Mouse (Mus musculus) neutrophil, adult 5-6 weeks (primary cell): ENCODE data around the gene Gm5460. TPM values are rescaled to one million over a fixed set of nuclear protein-coding genes. Genes with fewer than 3 reads are reported as not detected.

Experiments used
- ATAC-seq: fragments of 151-379, 151-347 bp; 2 replicates; pipeline ENCODE4 v1.8.0; 2017; ENCODE audit warnings: mild to moderate bottlenecking, moderate TSS enrichment; ENCODE audit not compliant: insufficient number of reproducible peaks, poor library complexity, low FRiP score, severe bottlenecking; ENCODE audit errors: extremely low read depth
- total RNA-seq: library from RNA; stranded (forward); fragments of 200-1000 nt; gene quantifications from 2 replicates; pipeline ENCODE4 v1.2.3, GENCODE M21; 2017

The Gm5460 gene
- total RNA-seq, 1 experiment from 2014 or later = not detected

- no peak for ATAC-seq
Observed at GRCm38 (mm10) chr14:34050101-34050779, 33.7 kb downstream of the Gm5460 start.

- ATAC-seq = no peak
Observed at GRCm38 (mm10) chr14:34052516-34052915, 36.0 kb downstream of the Gm5460 start, which contains the start of gene Antxrl. Antxrl (plus strand) TSS chr14:34052707.

- ATAC-seq = no peak
Observed at GRCm38 (mm10) chr14:34071665-34072064, 55.1 kb downstream of the Gm5460 start.

- no peak for ATAC-seq
Observed at GRCm38 (mm10) chr14:34075346-34075745, 58.8 kb downstream of the Gm5460 start.

GRCm38 (mm10) chr14:34077222-34077621, 60.7 kb downstream of the Gm5460 start:
- ATAC-seq = no peak

- no peak for ATAC-seq
Observed at GRCm38 (mm10) chr14:34078293-34078692, 61.7 kb downstream of the Gm5460 start.

- no peak for ATAC-seq
Observed at GRCm38 (mm10) chr14:34080321-34080997, 63.9 kb downstream of the Gm5460 start.

GRCm38 (mm10) chr14:34085731-34086130, 69.2 kb downstream of the Gm5460 start, which contains the start of gene Anxa8:
Anxa8 (plus strand) TSS chr14:34085981.
- ATAC-seq = no peak

GRCm38 (mm10) chr14:34086806-34087205, 70.2 kb downstream of the Gm5460 start:
- ATAC-seq = no peak

- ATAC-seq = no peak
Observed at GRCm38 (mm10) chr14:34087856-34088398, 71.4 kb downstream of the Gm5460 start.

GRCm38 (mm10) chr14:34089796-34090195, 73.2 kb downstream of the Gm5460 start:
- ATAC-seq = no peak

GRCm38 (mm10) chr14:34091475-34091874, 74.9 kb downstream of the Gm5460 start:
- ATAC-seq = no peak

GRCm38 (mm10) chr14:34092856-34093255, 76.3 kb downstream of the Gm5460 start:
- ATAC-seq = no peak

- no peak for ATAC-seq
Observed at GRCm38 (mm10) chr14:34096161-34096560, 79.6 kb downstream of the Gm5460 start.

Other genes starting within 250 kb of the Gm5460 start
- not detected in 2 replicates for gene Gdf10, start 93.2 kb upstream of the Gm5460 start, total RNA-seq
- not detected in 2 replicates for gene Gdf2, start 75.7 kb upstream of the Gm5460 start, total RNA-seq
- gene Rbp3, start 62.8 kb upstream of the Gm5460 start, total RNA-seq = not detected in 2 replicates
- gene Zfp488, start 38.0 kb upstream of the Gm5460 start, total RNA-seq = 0.12 TPM in 1 of 2 replicates, not detected in the other
- gene Gm30083, start 1.6 kb upstream of the Gm5460 start, total RNA-seq = not detected in 2 replicates
- gene Antxrl, start 35.9 kb downstream of the Gm5460 start, total RNA-seq = not detected in 2 replicates
- gene Anxa8, start 69.2 kb downstream of the Gm5460 start, total RNA-seq = 0.23 TPM in 1 of 2 replicates, not detected in the other
- gene A630023A22Rik, start 86.0 kb downstream of the Gm5460 start, total RNA-seq = not detected in 2 replicates
- not detected in 2 replicates for gene Npy4r, start 135.7 kb downstream of the Gm5460 start, total RNA-seq
- gene Gprin2, start 184.9 kb downstream of the Gm5460 start, total RNA-seq = not detected in 2 replicates
- not detected in 2 replicates for gene Syt15, start 202.8 kb downstream of the Gm5460 start, total RNA-seq